Mouse (Mus musculus) bone marrow macrophage, adult 2 months (primary cell): Measurements from ENCODE around the gene Olfr461. TPM values are rescaled to one million over a fixed set of nuclear protein-coding genes. Genes with fewer than 3 reads are reported as not detected.
A peak's percentile ranks its signal among the peaks of the same experiment; 100 is the strongest.
"Not testable (repeated sequence)": the region's sequence is repeated elsewhere in the genome, so short reads cannot be mapped to it uniquely, and the experiment has no call there.

ENCODE experiments used
- H3K27ac ChIP-seq: 2 replicates; pipeline ENCODE4 v1.5.1; 2012; ENCODE audit warnings: low read depth, low read length; ENCODE audit not compliant: insufficient read depth
- H3K4me1 ChIP-seq: 2 replicates; pipeline ENCODE4 v1.6.1; 2012; ENCODE audit warnings: low read length; ENCODE audit not compliant: control insufficient read depth, insufficient read depth
- H3K4me3 ChIP-seq: 2 replicates; pipeline ENCODE4 v1.5.1; 2012; ENCODE audit warnings: mild to moderate bottlenecking, low read length, moderate library complexity; ENCODE audit not compliant: insufficient read depth
- CTCF ChIP-seq: IDR thresholded peaks from 2 replicates; pipeline ENCODE4 v1.5.1; 2012; ENCODE audit warnings: low read depth, mild to moderate bottlenecking, low read length, moderate library complexity
- POLR2A ChIP-seq: IDR thresholded peaks from 2 replicates; pipeline ENCODE4 v1.6.1; 2012; ENCODE audit warnings: mild to moderate bottlenecking, low read depth, low read length, borderline replicate concordance
- polyA plus RNA-seq: library from polyadenylated mRNA; stranded (reverse); fragments of >200 nt; gene quantifications from 2 replicates; pipeline ENCODE4 v1.2.4, GENCODE M21; 2012; ENCODE audit not compliant: missing spikeins, insufficient read depth, insufficient read length

The Olfr461 gene
- not detected in 2 replicates for polyA plus RNA-seq

DNA sequence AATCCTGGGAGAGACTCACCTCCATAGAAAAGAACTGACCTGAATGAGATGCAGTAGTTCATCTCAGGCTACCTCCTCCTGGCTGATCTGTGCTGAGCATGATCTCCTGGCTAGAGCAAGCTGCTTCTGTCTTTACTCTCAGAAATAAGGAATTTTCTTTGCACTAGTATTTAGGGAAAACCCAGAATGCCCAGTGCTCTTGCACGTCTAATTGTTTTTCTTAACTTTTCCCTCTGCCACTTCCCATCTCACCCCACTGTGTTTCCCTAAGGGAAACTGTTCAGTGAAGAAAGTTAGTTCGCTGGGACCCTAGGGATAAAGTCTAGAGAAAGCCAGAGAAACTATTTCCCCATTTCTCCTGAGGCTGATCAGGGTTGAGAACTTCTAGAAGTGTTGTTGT, at the start of gene Olfr461:
Gene Olfr461 (minus strand): TSS at position 101 of the 400 bp plus-strand sequence.
- Histone ChIP-seq H3K4me1 (peaks cover 2% of the 10 kb centered on the region; the same call in 1 of the 2 replicates), H3K27ac (no peak within 1 kb of the TSS), H3K4me3 (no peak within 1 kb of the TSS)
- no peak for TF ChIP-seq POLR2A
- TF ChIP-seq CTCF: no peak

DNA sequence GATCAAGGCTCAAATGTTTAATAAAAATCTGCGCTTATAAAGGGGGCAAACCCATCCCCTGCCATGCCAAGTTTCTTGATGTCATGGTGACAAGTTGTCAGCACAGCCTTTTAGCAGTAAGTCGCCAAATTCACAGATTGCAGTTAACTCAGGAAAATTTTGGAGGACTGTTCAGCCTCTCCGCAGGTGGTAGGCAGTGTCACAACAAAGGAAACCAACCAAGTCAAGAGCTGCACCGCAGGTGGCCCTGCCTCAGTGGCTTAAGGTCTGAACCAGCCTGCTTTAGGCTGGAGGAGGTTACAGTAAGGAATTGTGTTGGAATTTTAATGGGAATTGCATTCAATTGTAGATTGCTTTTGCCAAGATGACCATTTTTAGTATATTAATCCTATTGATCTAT, 43.7 kb upstream of the Olfr461 start:
- H3K4me3 ChIP-seq, H3K4me1 ChIP-seq, H3K27ac ChIP-seq: not testable (repeated sequence)

DNA sequence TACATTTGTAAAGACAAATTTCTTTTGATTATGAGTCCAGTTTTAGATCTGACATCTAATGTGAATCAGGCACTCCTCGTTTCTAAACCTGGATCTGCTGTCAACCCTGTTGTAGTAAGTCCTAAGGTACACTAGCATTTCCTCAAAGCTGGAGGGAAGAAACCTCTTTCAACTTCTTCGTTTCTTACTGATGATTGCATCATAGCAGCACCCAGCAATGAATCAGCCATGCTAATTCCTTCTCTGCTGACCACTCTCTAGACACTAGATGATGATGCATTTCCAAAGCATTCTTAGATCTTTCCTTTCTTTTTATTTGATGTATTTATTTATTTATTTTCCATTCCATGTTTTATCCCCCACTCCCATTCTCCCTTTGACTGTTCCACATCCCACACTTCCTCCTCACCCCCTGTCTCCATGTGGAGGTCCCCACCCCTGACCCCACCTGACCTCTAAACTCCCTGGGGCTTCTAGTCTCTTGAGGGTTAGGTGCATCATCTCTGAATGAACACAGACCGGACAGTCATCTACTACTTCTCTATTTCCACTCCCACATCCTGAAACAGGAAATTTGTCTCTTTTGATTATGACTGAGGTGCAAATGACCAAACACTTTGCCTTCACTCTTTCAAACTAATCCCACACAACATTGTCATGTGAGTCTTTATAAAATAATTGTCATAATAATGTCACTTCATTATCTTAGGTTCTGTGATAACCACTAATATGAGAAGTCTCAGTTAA, 40.1 kb upstream of the Olfr461 start:
- no peak for TF ChIP-seq POLR2A
- no peak for TF ChIP-seq CTCF
- peak overlapping the region; percentile 34 for H3K27ac ChIP-seq
- H3K4me1 ChIP-seq: peaks cover 8% of the 10 kb centered on the region
- H3K4me3 ChIP-seq: no peak overlapping the region

DNA sequence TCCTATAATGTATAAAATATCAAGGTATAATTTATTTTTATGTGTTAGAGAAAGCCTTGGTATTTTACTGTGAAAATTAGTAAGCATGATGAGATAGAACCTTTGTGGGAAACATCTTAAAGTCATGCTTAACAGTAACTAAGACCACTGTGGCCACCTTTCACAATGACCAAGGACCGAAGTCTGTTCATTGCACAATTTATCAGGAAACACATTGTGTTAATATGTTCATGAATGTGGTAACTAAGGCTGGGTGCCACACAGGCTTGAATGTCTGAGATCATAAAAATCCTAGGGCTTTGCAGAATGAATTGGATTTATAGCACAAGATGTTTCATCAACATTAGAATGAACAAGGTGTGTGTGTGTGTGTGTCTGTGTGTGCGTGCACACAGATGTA, 33.5 kb upstream of the Olfr461 start:
- TF ChIP-seq CTCF: no peak
- no peak for TF ChIP-seq POLR2A
- Histone ChIP-seq H3K27ac (no peak overlapping the region), H3K4me1 (peaks cover 14% of the 10 kb centered on the region), H3K4me3 (no peak overlapping the region)

DNA sequence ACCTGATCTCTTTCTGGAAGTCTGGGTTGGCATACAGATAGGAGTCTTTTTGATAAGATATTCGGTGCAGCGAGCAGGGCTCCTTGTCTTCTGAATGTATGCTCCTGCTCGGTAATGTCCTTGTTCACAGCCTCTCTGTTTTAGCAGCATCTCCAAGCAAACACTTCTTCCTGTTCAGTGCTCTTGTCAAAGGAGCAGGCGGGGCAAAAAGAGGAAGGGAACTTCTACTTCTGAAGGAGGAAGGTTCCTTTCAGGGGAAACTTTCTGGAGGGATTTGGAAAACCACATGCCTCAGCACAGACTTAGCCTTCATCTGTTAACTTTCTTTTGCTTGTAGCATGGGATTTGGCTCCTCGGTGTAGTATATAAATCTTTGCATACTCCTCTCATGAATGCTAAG, 30.8 kb upstream of the Olfr461 start, which contains the start of gene Clec5a:
Gene Clec5a (minus strand): TSS at position 177 of the 400 bp plus-strand sequence.
- peak within 1 kb of the TSS; percentile 70 for H3K27ac ChIP-seq
- peak within 1 kb of the TSS; percentile 51 for H3K4me3 ChIP-seq
- TF ChIP-seq CTCF: no peak
- TF ChIP-seq POLR2A: no peak
- peaks cover 20% of the 10 kb centered on the region for H3K4me1 ChIP-seq

DNA sequence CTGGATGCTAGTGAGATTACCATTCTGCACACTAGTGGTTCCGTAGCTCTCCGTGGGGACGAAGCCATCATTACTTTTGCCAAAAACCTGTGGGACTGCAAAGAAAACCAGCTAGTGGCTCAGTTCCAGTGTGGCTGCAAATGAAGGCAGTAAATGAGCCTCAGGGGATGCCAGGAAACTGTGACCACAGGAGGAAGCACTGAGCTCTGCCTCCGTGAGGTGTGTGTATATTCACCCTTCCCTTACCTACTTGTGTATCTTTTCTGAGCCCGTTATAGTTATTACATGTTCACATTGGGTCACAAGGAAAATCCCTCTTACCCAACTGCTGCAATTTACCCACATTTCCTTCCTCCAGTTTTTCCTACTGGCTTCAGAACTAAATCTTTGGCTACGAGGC, 29.5 kb upstream of the Olfr461 start:
- no peak for TF ChIP-seq POLR2A
- TF ChIP-seq CTCF: no peak
- Histone ChIP-seq H3K27ac (no peak overlapping the region), H3K4me1 (peaks cover 23% of the 10 kb centered on the region), H3K4me3 (no peak overlapping the region)

DNA sequence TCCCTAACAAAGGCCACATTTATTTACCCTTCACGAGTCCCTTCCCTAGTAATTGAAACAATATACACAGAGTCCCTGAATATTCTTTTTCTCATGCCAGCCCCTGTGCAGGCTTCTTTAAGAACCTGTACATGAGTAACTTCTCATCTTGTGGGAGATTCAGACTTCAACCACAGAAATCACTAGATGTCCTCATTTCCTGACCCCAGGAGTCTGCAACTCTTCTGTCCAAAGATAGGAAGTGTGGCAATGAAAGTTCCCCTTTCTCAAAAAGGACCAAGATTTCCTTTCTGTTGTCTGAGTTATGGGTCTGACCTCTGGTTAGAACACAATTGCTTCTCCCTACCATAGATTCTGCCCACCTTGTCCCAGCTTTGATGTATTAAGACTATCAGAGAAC, 21.5 kb upstream of the Olfr461 start:
- peaks cover 42% of the 10 kb centered on the region for H3K4me1 ChIP-seq
- TF ChIP-seq CTCF (no peak), POLR2A (no peak)
- H3K27ac ChIP-seq: peak overlapping the region; percentile 77

DNA sequence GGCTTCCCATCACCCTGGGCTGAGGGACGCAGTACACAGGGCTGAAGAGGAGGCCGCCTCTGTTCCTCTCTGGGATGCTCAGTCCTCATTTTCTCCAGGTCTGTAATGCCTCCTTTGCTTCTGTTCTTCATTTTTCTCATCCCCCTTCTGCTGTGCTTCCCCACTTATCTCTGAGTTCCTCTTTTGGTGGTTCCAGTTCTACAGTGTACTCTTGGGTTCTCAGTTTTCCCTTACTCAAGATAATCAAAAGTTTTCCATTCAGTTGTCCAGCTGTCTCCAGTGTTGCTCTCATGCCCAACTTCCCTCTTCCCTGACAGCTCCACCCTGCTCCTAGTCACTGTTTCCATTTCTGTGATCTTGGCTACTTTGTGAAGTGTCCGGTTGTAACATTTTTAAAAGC, 18.8 kb upstream of the Olfr461 start:
- H3K27ac ChIP-seq: peak overlapping the region; percentile 78
- H3K4me1 ChIP-seq: peaks cover 36% of the 10 kb centered on the region
- no peak for TF ChIP-seq CTCF
- no peak overlapping the region for H3K4me3 ChIP-seq

More for the DNA sequence above, 21.5 kb upstream of the Olfr461 start:
- no peak overlapping the region for H3K4me3 ChIP-seq

DNA sequence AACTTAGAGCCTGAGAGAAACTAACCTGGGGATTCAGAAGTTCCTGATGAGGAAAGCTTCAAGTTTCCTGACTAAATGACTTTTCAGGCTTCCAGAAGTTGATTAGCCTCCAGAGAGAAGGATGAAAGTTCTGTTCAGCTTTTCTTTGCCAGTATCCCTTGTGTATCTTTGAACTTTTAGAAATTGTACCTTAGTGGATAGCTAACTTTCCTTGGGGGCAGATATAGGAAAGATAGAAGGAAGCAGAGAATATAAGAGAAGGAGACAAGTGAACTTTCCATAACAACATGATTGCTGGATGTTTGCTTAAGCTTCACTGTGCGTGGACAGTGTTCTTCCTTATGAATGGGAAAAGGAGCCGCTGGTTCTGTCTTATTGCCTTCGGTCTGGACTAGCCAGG, 14.3 kb upstream of the Olfr461 start, which contains the start of gene Olfr460:
Gene Olfr460 (plus strand): TSS at position 301 of the 400 bp plus-strand sequence.
- no peak for TF ChIP-seq CTCF
- TF ChIP-seq POLR2A: no peak
- H3K4me1 ChIP-seq: peaks cover 18% of the 10 kb centered on the region
- H3K27ac ChIP-seq: no peak within 1 kb of the TSS
- H3K4me3 ChIP-seq: no peak within 1 kb of the TSS

DNA sequence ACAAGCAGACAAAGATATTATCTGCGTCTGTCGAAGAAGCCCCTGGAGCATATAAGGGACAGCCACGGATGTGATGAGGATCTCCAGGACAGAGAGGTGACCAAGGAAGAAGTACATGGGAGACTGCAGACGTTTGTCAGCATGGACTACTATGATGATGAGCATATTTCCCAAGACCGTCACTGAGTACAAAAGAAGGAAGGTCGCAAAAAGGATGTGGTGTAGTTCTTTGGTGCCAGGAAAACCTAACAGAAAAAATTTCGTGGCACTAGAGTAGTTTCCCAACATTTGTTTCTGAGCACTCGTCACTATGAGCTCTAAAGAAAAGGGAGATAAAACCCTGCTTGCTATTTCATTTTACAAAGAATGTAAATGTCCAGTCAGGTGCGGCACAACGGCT, 10.2 kb downstream of the Olfr461 start:
- Histone ChIP-seq H3K4me1 (peaks cover 2% of the 10 kb centered on the region; the same call in 1 of the 2 replicates), H3K27ac (no peak overlapping the region), H3K4me3 (no peak overlapping the region)
- TF ChIP-seq POLR2A (no peak), CTCF (no peak)

DNA sequence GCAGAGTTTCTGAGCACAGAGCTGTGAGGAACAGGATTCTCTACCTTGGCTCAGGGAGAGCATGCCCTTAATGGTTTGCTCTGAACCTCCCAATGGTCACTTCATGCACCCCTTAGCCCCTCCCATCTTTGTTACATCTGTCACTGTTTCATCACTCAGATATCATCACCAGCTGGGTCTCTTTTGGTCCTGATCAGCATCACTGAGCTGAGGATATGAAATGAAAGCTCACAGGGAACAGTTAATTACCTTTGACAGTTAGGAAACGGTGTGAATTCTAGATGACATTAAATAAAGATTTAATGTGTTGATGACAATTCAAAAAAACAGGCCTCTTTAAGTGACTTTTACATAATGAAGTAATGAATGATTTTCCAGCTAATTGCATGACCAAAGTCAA, 35.4 kb downstream of the Olfr461 start, which contains the start of gene Prss37:
Gene Prss37 (minus strand): TSS at position 101 of the 400 bp plus-strand sequence.
- no peak for TF ChIP-seq CTCF
- no peak for TF ChIP-seq POLR2A
- H3K4me1 ChIP-seq: peaks cover 3% of the 10 kb centered on the region
- H3K4me3 ChIP-seq: no peak within 1 kb of the TSS
- H3K27ac ChIP-seq: no peak within 1 kb of the TSS
